13 mouse cellular contexts compared by ENCODE assay signal in the genomic region with DNA sequence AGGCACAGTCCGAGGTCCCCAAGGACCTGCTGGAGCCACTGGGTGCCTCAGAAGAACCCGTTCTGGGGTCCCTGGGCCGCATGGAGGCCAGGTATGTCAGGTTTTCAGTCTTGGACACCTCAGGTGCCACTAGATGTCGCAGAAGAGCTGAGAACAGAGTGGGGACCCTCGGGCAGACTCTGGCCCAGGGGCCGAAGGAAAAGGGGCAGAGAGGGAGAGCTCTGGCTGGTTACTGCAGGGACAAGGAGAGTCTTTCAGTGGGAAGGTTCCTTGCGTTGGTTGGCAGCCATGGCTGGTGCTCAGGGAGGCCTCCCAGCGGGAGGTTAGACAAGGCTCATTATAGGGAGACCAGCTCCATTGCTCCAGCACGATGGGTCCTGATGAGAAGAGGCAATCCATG.
DNase-seq lines count a peak whose midpoint lies in the region; ATAC-seq and TF ChIP-seq lines count a peak whose summit lies in the region.
"Had no signal": no experiment of that assay in that cellular context is flagged by ENCODE, and none has a peak within 500 bp of the region (broad histone marks: within the 10 kb centered on the region; RNA-seq: fewer than 3 reads in every experiment).

No protein-coding gene starts in this region.

- H3K27ac ChIP-seq in intestine, embryonic 14.5 days (ENCODE audit: low read depth): no peak overlapping the region
- H3K27ac ChIP-seq in intestine, embryonic 16.5 days (ENCODE audit: low read length): no peak overlapping the region
- H3K27ac ChIP-seq in midbrain, embryonic 12.5 days (replicated peaks): no peak overlapping the region
- no peak overlapping the region for H3K27ac ChIP-seq in midbrain, postnatal 0 days (ENCODE audit: low read depth, low read length)
- H3K27ac ChIP-seq in limb, embryonic 10.5 days: no peak overlapping the region
- H3K27ac ChIP-seq: forebrain, embryonic 13.5 days; liver, embryonic 15.5 days had no signal

- H3K4me3 ChIP-seq in intestine, embryonic 14.5 days (ENCODE audit: low read depth, low read length): no peak overlapping the region
- H3K4me3 ChIP-seq in intestine, embryonic 16.5 days (ENCODE audit: low read length): no peak overlapping the region
- no peak overlapping the region for H3K4me3 ChIP-seq in midbrain, embryonic 12.5 days
- no peak overlapping the region for H3K4me3 ChIP-seq in midbrain, postnatal 0 days (ENCODE audit: low read depth, low read length)
- H3K4me3 ChIP-seq in limb, embryonic 10.5 days: no peak overlapping the region
- H3K4me3 ChIP-seq: forebrain, embryonic 13.5 days; liver, embryonic 15.5 days had no signal

- H3K9ac ChIP-seq in intestine, embryonic 14.5 days (ENCODE audit: low read length): no peak overlapping the region
- H3K9ac ChIP-seq in intestine, embryonic 16.5 days (ENCODE audit: low read depth, low read length): no peak overlapping the region
- H3K9ac ChIP-seq in midbrain, embryonic 12.5 days (replicated peaks): no peak overlapping the region
- no peak overlapping the region for H3K9ac ChIP-seq in midbrain, postnatal 0 days (replicated peaks; ENCODE audit: low read length, poor library complexity, severe bottlenecking)
- H3K9ac ChIP-seq: forebrain, embryonic 13.5 days; liver, embryonic 15.5 days had no signal

- no peaks in the 10 kb centered on the region for H3K36me3 ChIP-seq in intestine, embryonic 14.5 days (ENCODE audit: control insufficient read depth, insufficient read depth, low read length)
- no peaks in the 10 kb centered on the region for H3K36me3 ChIP-seq in intestine, embryonic 16.5 days (ENCODE audit: control insufficient read depth, insufficient read depth, low read length)
- H3K36me3 ChIP-seq in midbrain, embryonic 12.5 days: no peaks in the 10 kb centered on the region
- H3K36me3 ChIP-seq in midbrain, postnatal 0 days (ENCODE audit: insufficient read depth, low read length): no peaks in the 10 kb centered on the region
- no peaks in the 10 kb centered on the region for H3K36me3 ChIP-seq in limb, embryonic 10.5 days
- H3K36me3 ChIP-seq: liver, embryonic 15.5 days had no signal

- H3K4me2 ChIP-seq in intestine, embryonic 14.5 days (ENCODE audit: low read length): no peak overlapping the region
- no peak overlapping the region for H3K4me2 ChIP-seq in intestine, embryonic 16.5 days (ENCODE audit: low read depth, low read length)
- no peak overlapping the region for H3K4me2 ChIP-seq in midbrain, embryonic 12.5 days (replicated peaks)
- H3K4me2 ChIP-seq in midbrain, postnatal 0 days (ENCODE audit: low read depth, low read length, poor library complexity, severe bottlenecking): no peak overlapping the region
- H3K4me2 ChIP-seq: forebrain, embryonic 13.5 days; liver, embryonic 15.5 days had no signal

- TF ChIP-seq CTCF in midbrain, postnatal 0 days (IDR thresholded peaks at IDR 0.05): no peak
- peak; percentile 12; the same call in 1 of the 2 replicates for TF ChIP-seq CTCF in brain, embryonic 14.5 days (IDR thresholded peaks at IDR 0.05; ENCODE audit: borderline replicate concordance, extremely low read depth, insufficient read depth, insufficient read length)

- H3K4me1 ChIP-seq in intestine, embryonic 14.5 days (replicated peaks; ENCODE audit: control insufficient read depth, insufficient read depth, low read length): no peaks in the 10 kb centered on the region
- no peaks in the 10 kb centered on the region for H3K4me1 ChIP-seq in intestine, embryonic 16.5 days (ENCODE audit: control insufficient read depth, insufficient read depth, low read length)
- no peaks in the 10 kb centered on the region for H3K4me1 ChIP-seq in midbrain, embryonic 12.5 days
- H3K4me1 ChIP-seq in midbrain, postnatal 0 days (ENCODE audit: insufficient read depth, low read length): no peaks in the 10 kb centered on the region
- no peaks in the 10 kb centered on the region for H3K4me1 ChIP-seq in limb, embryonic 10.5 days
- H3K4me1 ChIP-seq: forebrain, embryonic 13.5 days; liver, embryonic 15.5 days had no signal

- no peak for TF ChIP-seq POLR2A in brain, embryonic 14.5 days (IDR thresholded peaks at IDR 0.05; ENCODE audit: borderline replicate concordance, extremely low read depth, insufficient read depth, insufficient read length, poor library complexity, severe bottlenecking)

- WGBS in intestine, embryonic 14.5 days: 40% methylated on average over 9 of the region's 9 CpGs
- WGBS in intestine, embryonic 16.5 days: 48% methylated on average over 9 of the region's 9 CpGs
- WGBS in midbrain, embryonic 12.5 days: 39% methylated on average over 9 of the region's 9 CpGs
- 41% methylated on average over 9 of the region's 9 CpGs for WGBS in midbrain, postnatal 0 days
- 41% methylated on average over 9 of the region's 9 CpGs for whole genome bisulfite sequencing in limb, embryonic 10.5 days

- no peak for DNase-seq in intestine, embryonic 14.5 days (ENCODE audit: low spot score)
- no peak for DNase-seq in midbrain, postnatal 0 days (ENCODE audit: low spot score)
- no peak for DNase-seq in brain, embryonic 14.5 days (ENCODE audit: low read depth)
- peak; percentile 40 for DNase-seq in limb, embryonic 10.5 days (ENCODE audit: low spot score)
- DNase-seq in gastrocnemius, postnatal 4 days (ENCODE audit: low spot score in 2 of 2): no peak
- DNase-seq in gastrocnemius, postnatal 10 days: no peak
- DNase-seq: cerebellum, adult 18-20 months; right cerebral cortex, postnatal 25 days; thymus, postnatal 4 days had no signal

- ATAC-seq in intestine, embryonic 14.5 days (replicated peaks; ENCODE audit: low FRiP score, low TSS enrichment, low read depth): peak; percentile 36; the same call in 1 of the 2 replicates
- ATAC-seq in intestine, embryonic 16.5 days: no peak
- 0 out of 2 replicates have a peak, but pooled peaks have one; percentile 38 for ATAC-seq in midbrain, embryonic 12.5 days (ENCODE audit: low FRiP score, low read depth)
- no peak for ATAC-seq in midbrain, postnatal 0 days (ENCODE audit: low FRiP score)
- ATAC-seq: forebrain, embryonic 13.5 days had no signal

- H3K9me3 ChIP-seq in intestine, embryonic 14.5 days (ENCODE audit: control insufficient read depth, low read length): no peaks in the 10 kb centered on the region
- no peaks in the 10 kb centered on the region for H3K9me3 ChIP-seq in intestine, embryonic 16.5 days (ENCODE audit: control insufficient read depth, low read length)
- H3K9me3 ChIP-seq in midbrain, embryonic 12.5 days: no peaks in the 10 kb centered on the region
- no peaks in the 10 kb centered on the region for H3K9me3 ChIP-seq in midbrain, postnatal 0 days (ENCODE audit: low read length)
- no peaks in the 10 kb centered on the region for H3K9me3 ChIP-seq in limb, embryonic 10.5 days (replicated peaks)
- H3K9me3 ChIP-seq: forebrain, embryonic 13.5 days; liver, embryonic 15.5 days had no signal

- no peaks in the 10 kb centered on the region for H3K27me3 ChIP-seq in intestine, embryonic 14.5 days (replicated peaks; ENCODE audit: control insufficient read depth, insufficient read depth, low read length)
- H3K27me3 ChIP-seq in intestine, embryonic 16.5 days (replicated peaks; ENCODE audit: control insufficient read depth, insufficient read depth, low read length): no peaks in the 10 kb centered on the region
- H3K27me3 ChIP-seq in midbrain, embryonic 12.5 days: no peaks in the 10 kb centered on the region
- H3K27me3 ChIP-seq in midbrain, postnatal 0 days (ENCODE audit: insufficient read depth, low read length): no peaks in the 10 kb centered on the region
- no peaks in the 10 kb centered on the region for H3K27me3 ChIP-seq in limb, embryonic 10.5 days (ENCODE audit: low read depth, poor library complexity, severe bottlenecking)
- H3K27me3 ChIP-seq: forebrain, embryonic 13.5 days; liver, embryonic 15.5 days had no signal

Comparison
In these comparisons a context has a peak if more than half of its experiments do, and no peak if none do; other contexts are left out.
1. ATAC-seq: peak in intestine, embryonic 14.5 days (single experiment) and midbrain, embryonic 12.5 days (single experiment); none in intestine, embryonic 16.5 days (single experiment) and midbrain, postnatal 0 days (single experiment).